Mouse (Mus musculus) olfactory bulb, adult 2 months (tissue): ENCODE data around the gene Surf1.

ENCODE experiments used
- CTCF ChIP-seq: fragments of 200-500 bp; IDR thresholded peaks from 2 replicates; pipeline ENCODE4 v1.5.1; 2012; ENCODE audit warnings: low read depth, mild to moderate bottlenecking, low read length, moderate library complexity; ENCODE audit not compliant: insufficient read depth
- POLR2A ChIP-seq: fragments of 200-500 bp; IDR thresholded peaks from 2 replicates; pipeline ENCODE4 v1.6.1; 2012; ENCODE audit warnings: mild to moderate bottlenecking, low read depth, low read length, moderate library complexity; ENCODE audit not compliant: insufficient read depth

GRCm38 (mm10) chr2:26956811-26957487 is 40.6 kb upstream of the Surf1 start:
- no peak for TF ChIP-seq CTCF
- TF ChIP-seq POLR2A = no peak
